Mouse (Mus musculus): ENCODE data around the gene Hsd3b2. TPM values are rescaled to one million over a fixed set of nuclear protein-coding genes. Genes with fewer than 3 reads are reported as not detected.

Gene Hsd3b2
- total and polyA plus RNA-seq, 2 experiments = 15.5 to 23.2 TPM

DNA sequence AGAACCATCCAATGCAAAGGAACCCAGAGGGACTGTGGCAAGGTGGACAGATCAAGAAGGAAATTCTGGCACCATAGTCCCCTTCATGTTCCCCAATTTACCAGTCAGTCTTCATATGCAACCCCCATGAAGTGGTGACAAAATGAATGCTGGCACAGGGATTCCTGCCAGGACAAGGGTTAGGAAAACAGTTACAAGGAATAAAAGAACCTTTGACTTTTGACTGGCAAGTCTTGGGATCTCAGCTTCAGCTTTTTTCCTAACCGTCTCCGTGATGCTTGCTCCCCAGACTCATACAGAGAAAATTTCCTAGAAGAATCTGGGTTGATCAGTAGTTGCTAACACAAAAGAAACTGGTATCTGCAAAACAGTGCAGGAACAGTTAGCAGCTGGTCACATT, 9.4 kb upstream of the Hsd3b2 start:
- WGBS = 31% methylated on average over 2 of the region's 2 CpGs
- H3K79me2 ChIP-seq (ENCODE audit: control insufficient read depth, insufficient read depth, low read length) = peaks cover 5% of the 10 kb centered on the region; the same call in 1 of the 2 replicates
- H3K4me1 ChIP-seq (ENCODE audit: control insufficient read depth, insufficient read depth, low read length) = peaks cover 8% of the 10 kb centered on the region
- no peak overlapping the region for H3K4me3 ChIP-seq (ENCODE audit: insufficient read depth, low read depth, low read length)
- peaks cover 5% of the 10 kb centered on the region; the same call in 1 of the 2 replicates for H3K36me3 ChIP-seq (ENCODE audit: control insufficient read depth, insufficient read depth, low read length)
- DNase-seq (ENCODE audit: extremely low read depth, low read depth, low spot score) = peak; percentile 46
- no peak for TF ChIP-seq POLR2A (IDR thresholded peaks at IDR 0.05; ENCODE audit: extremely low read depth, insufficient read depth, low read length)
- TF ChIP-seq CTCF (IDR thresholded peaks at IDR 0.05; ENCODE audit: low read depth, low read length) = no peak
- no peak overlapping the region; the same call in 1 of the 2 replicates for H3K27ac ChIP-seq (replicated peaks; ENCODE audit: insufficient read depth, low read depth, low read length)
- H3K27me3 ChIP-seq (ENCODE audit: control insufficient read depth, insufficient read depth, low read length) = no peaks in the 10 kb centered on the region
- no peak overlapping the region for H3K9ac ChIP-seq (ENCODE audit: low read depth, low read length)

DNA sequence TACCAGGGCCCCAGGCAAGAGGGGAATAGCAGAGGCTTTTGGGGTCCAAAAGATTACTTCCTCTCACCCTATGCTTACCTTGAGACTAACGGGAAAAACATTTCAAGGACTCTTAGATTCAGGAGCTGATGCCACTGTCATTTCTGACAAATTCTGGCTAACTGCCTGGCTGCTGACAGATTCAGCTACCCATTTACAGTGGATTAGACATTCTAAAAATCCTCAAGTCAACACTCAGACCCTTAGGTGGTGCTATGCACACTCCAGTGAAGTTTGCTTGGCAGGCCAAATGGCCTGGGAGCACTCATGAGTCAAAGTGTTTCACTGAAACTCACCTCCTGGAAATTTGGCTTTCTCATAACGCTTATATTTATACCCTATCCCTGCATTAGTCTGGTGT, 1.9 kb upstream of the Hsd3b2 start:
- TF ChIP-seq POLR2A (IDR thresholded peaks at IDR 0.05; ENCODE audit: extremely low read depth, insufficient read depth, low read length) = no peak
- no peak for TF ChIP-seq CTCF (IDR thresholded peaks at IDR 0.05; ENCODE audit: low read depth, low read length)
- Histone ChIP-seq H3K9ac (ENCODE audit: low read depth, low read length) (no peak overlapping the region), H3K79me2 (ENCODE audit: control insufficient read depth, insufficient read depth, low read length) (no peaks in the 10 kb centered on the region), H3K4me1 (ENCODE audit: control insufficient read depth, insufficient read depth, low read length) (peaks cover 4% of the 10 kb centered on the region), H3K36me3 (ENCODE audit: control insufficient read depth, insufficient read depth, low read length) (peaks cover 18% of the 10 kb centered on the region), H3K27ac (replicated peaks; ENCODE audit: insufficient read depth, low read depth, low read length) (no peak overlapping the region), H3K27me3 (ENCODE audit: control insufficient read depth, insufficient read depth, low read length) (no peaks in the 10 kb centered on the region), H3K4me3 (ENCODE audit: insufficient read depth, low read depth, low read length) (no peak overlapping the region)
- no peak for DNase-seq (ENCODE audit: extremely low read depth, low read depth, low spot score)
- WGBS = 58% methylated on average over 2 of the region's 2 CpGs

DNA sequence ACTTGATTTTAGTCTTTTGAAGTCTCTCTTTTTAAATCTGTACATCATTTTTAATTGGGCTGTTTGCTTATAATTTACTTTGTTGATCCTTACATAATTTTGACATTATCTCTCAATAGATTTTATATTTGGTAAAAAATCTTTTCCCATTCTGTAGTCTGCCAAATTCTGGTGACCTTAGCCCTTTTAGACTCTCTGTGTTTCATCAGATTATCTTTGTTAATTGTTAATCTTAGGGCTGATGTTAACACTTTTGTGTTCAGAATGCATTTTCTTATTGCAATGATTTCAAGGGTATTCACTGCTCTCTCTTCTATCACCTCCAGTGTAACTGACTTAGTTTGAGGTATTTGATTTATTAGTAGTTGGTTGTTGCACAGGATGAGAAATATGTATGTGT, 3.6 kb downstream of the Hsd3b2 start:
- Histone ChIP-seq H3K27ac (replicated peaks; ENCODE audit: insufficient read depth, low read depth, low read length) (no peak overlapping the region), H3K27me3 (ENCODE audit: control insufficient read depth, insufficient read depth, low read length) (no peaks in the 10 kb centered on the region)
- TF ChIP-seq CTCF (IDR thresholded peaks at IDR 0.05; ENCODE audit: low read depth, low read length) (no peak), POLR2A (IDR thresholded peaks at IDR 0.05; ENCODE audit: extremely low read depth, insufficient read depth, low read length) (no peak)

DNA sequence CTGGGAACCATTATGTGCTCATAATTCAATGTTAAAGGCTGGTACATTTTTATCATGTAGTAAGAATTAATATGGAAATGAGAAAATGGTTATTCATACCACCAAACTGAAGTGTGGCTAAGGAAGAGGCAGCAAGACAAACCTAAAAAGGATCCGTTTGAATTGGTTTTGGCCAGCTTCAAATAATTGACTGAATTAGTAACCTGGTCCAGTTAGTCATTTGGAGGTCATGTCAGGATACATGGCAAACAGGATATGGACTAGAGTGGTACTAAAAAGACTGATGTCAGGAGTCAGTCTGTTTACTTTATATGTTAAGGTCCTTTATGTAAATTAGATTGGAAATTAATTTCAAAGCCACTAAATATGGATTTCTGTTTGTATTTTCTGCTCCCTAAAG, 41.9 kb downstream of the Hsd3b2 start:
- H3K4me1 ChIP-seq (ENCODE audit: control insufficient read depth, insufficient read depth, low read length) = peaks cover 24% of the 10 kb centered on the region
- no peaks in the 10 kb centered on the region for H3K36me3 ChIP-seq (ENCODE audit: control insufficient read depth, insufficient read depth, low read length)
- H3K9ac ChIP-seq (ENCODE audit: low read depth, low read length) = no peak overlapping the region
- 12% methylated on average over 1 of the region's 1 CpGs for WGBS
- TF ChIP-seq POLR2A (IDR thresholded peaks at IDR 0.05; ENCODE audit: extremely low read depth, insufficient read depth, low read length) (no peak), CTCF (IDR thresholded peaks at IDR 0.05; ENCODE audit: low read depth, low read length) (no peak)
- H3K27me3 ChIP-seq (ENCODE audit: control insufficient read depth, insufficient read depth, low read length) = no peaks in the 10 kb centered on the region
- peak; percentile 68 for DNase-seq (ENCODE audit: extremely low read depth, low read depth, low spot score)
- no peaks in the 10 kb centered on the region for H3K79me2 ChIP-seq (ENCODE audit: control insufficient read depth, insufficient read depth, low read length)
- H3K27ac ChIP-seq (replicated peaks; ENCODE audit: insufficient read depth, low read depth, low read length) = peak overlapping the region; percentile 86
- no peak overlapping the region for H3K4me3 ChIP-seq (ENCODE audit: insufficient read depth, low read depth, low read length)

More for the DNA sequence above, 3.6 kb downstream of the Hsd3b2 start:
- peak; percentile 83 for DNase-seq (ENCODE audit: extremely low read depth, low read depth, low spot score)
- H3K4me1 ChIP-seq (ENCODE audit: control insufficient read depth, insufficient read depth, low read length) = peaks cover 16% of the 10 kb centered on the region
- no peak overlapping the region for H3K9ac ChIP-seq (ENCODE audit: low read depth, low read length)
- peaks cover 35% of the 10 kb centered on the region for H3K36me3 ChIP-seq (ENCODE audit: control insufficient read depth, insufficient read depth, low read length)
- H3K4me3 ChIP-seq (ENCODE audit: insufficient read depth, low read depth, low read length) = no peak overlapping the region
- no peaks in the 10 kb centered on the region for H3K79me2 ChIP-seq (ENCODE audit: control insufficient read depth, insufficient read depth, low read length)

DNA sequence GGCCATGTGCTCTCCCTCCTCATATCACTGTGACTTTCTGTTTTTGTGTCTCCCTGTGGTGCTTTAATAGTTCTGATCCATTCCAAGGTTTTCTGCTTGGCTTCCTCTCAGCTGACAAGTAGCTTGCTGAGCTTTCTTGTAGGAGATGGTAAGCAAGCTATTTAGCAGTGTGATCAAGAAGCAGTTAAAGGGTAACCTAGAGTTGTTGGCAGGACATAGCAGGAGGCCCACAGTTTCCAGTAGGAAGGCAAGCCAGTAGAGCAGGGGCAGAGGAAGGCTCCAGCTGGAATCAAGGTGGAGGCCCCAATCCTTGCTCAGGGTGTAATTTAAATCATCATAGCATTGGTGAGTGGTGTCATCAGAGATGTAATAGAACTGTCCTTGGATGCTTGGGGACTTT, 43.6 kb downstream of the Hsd3b2 start:
- TF ChIP-seq POLR2A (IDR thresholded peaks at IDR 0.05; ENCODE audit: extremely low read depth, insufficient read depth, low read length) (no peak), CTCF (IDR thresholded peaks at IDR 0.05; ENCODE audit: low read depth, low read length) (no peak)
- Histone ChIP-seq H3K27me3 (ENCODE audit: control insufficient read depth, insufficient read depth, low read length) (no peaks in the 10 kb centered on the region), H3K79me2 (ENCODE audit: control insufficient read depth, insufficient read depth, low read length) (no peaks in the 10 kb centered on the region), H3K36me3 (ENCODE audit: control insufficient read depth, insufficient read depth, low read length) (no peaks in the 10 kb centered on the region), H3K27ac (replicated peaks; ENCODE audit: insufficient read depth, low read depth, low read length) (peak overlapping the region; percentile 79), H3K4me3 (ENCODE audit: insufficient read depth, low read depth, low read length) (no peak overlapping the region), H3K4me1 (ENCODE audit: control insufficient read depth, insufficient read depth, low read length) (peaks cover 22% of the 10 kb centered on the region), H3K9ac (ENCODE audit: low read depth, low read length) (no peak overlapping the region)
- no peak for DNase-seq (ENCODE audit: extremely low read depth, low read depth, low spot score)

Other genes with a start within 250 kb of the Hsd3b2 start
- 0.13 and 0.37 TPM in 2 replicates for gene Hsd3b4, start 214.0 kb downstream of the Hsd3b2 start, total RNA-seq (2014; rRNA removed)
- not detected in 2 replicates for gene Hsd3b4, start 214.0 kb downstream of the Hsd3b2 start, polyA plus RNA-seq (2012; rRNA removed)
- gene Gm10681, start 135.7 kb downstream of the Hsd3b2 start, total RNA-seq (2014; rRNA removed) = 0.13 and 0.37 TPM in 2 replicates
- not detected in 2 replicates for gene Gm10681, start 135.7 kb downstream of the Hsd3b2 start, polyA plus RNA-seq (2012; rRNA removed)
- gene Hsd3b5, start 94.3 kb downstream of the Hsd3b2 start, total RNA-seq (2014; rRNA removed) = 2.6 and 20.0 TPM in 2 replicates
- gene Hsd3b5, start 94.3 kb downstream of the Hsd3b2 start, polyA plus RNA-seq (2012; rRNA removed) = 2.4 and 24.1 TPM in 2 replicates
- 263 and 290 TPM in 2 replicates for gene Hsd3b3, start 38.6 kb upstream of the Hsd3b2 start, total RNA-seq (2014; rRNA removed)
- 213 and 241 TPM in 2 replicates for gene Hsd3b3, start 38.6 kb upstream of the Hsd3b2 start, polyA plus RNA-seq (2012; rRNA removed)
- gene Hsd3b6, start 89.9 kb upstream of the Hsd3b2 start, total RNA-seq (2014; rRNA removed) = 0.07 TPM in 1 of 2 replicates, not detected in the other
- not detected in 2 replicates for gene Hsd3b6, start 89.9 kb upstream of the Hsd3b2 start, polyA plus RNA-seq (2012; rRNA removed)
- gene Hsd3b1, start 135.3 kb upstream of the Hsd3b2 start, total RNA-seq (2014; rRNA removed) = 0.65 and 35.3 TPM in 2 replicates
- 0.29 and 0.46 TPM in 2 replicates for gene Hsd3b1, start 135.3 kb upstream of the Hsd3b2 start, polyA plus RNA-seq (2012; rRNA removed)
- 20.8 and 30.0 TPM in 2 replicates for gene Hao2, start 168.7 kb upstream of the Hsd3b2 start, total RNA-seq (2014; rRNA removed)
- 18.7 and 33.7 TPM in 2 replicates for gene Hao2, start 168.7 kb upstream of the Hsd3b2 start, polyA plus RNA-seq (2012; rRNA removed)

All from liver, adult 2 months (tissue).